Mouse (Mus musculus) frontal cortex, postnatal 36 days (tissue): ENCODE results near the gene Dlgap4.

Source experiments
- DNase-seq, 2 experiments: peaks; one replicate each; pipeline ENCODE4 v3.0.0; 2022; ENCODE audit warnings: low spot score in 2 of 2

Dlgap4 gene

GRCm38 (mm10) chr2:156737976-156738375 lies 124.5 kb downstream of the Dlgap4 start:
- DNase-seq: no peak

- no peak for DNase-seq
Measured at GRCm38 (mm10) chr2:156741265-156741664, 127.8 kb downstream of the Dlgap4 start.

- DNase-seq: no peak
Measured at GRCm38 (mm10) chr2:156741998-156742397, 128.5 kb downstream of the Dlgap4 start.

- no peak for DNase-seq
Measured at GRCm38 (mm10) chr2:156743248-156743647, 129.7 kb downstream of the Dlgap4 start.

- DNase-seq: no peak
Measured at GRCm38 (mm10) chr2:156744414-156744813, 130.9 kb downstream of the Dlgap4 start.

- DNase-seq: no peak
Measured at GRCm38 (mm10) chr2:156747315-156747714, 133.8 kb downstream of the Dlgap4 start.

GRCm38 (mm10) chr2:156749687-156750086 lies 136.2 kb downstream of the Dlgap4 start:
- DNase-seq: no peak

GRCm38 (mm10) chr2:156756937-156757336 lies 143.4 kb downstream of the Dlgap4 start:
- peak in 1 of 2 experiments; percentile 65 for DNase-seq

- no peak for DNase-seq
Measured at GRCm38 (mm10) chr2:156760843-156761505, 147.5 kb downstream of the Dlgap4 start.

- no peak for DNase-seq
Measured at GRCm38 (mm10) chr2:156761521-156762278, 148.2 kb downstream of the Dlgap4 start.

- DNase-seq: peak in 1 of 2 experiments; percentile 58
Measured at GRCm38 (mm10) chr2:156762499-156762898, 149.0 kb downstream of the Dlgap4 start.

- no peak for DNase-seq
Measured at GRCm38 (mm10) chr2:156763101-156763500, 149.6 kb downstream of the Dlgap4 start.

GRCm38 (mm10) chr2:156764022-156764421 lies 150.5 kb downstream of the Dlgap4 start:
- DNase-seq: no peak

- DNase-seq: no peak
Measured at GRCm38 (mm10) chr2:156764747-156765146, 151.2 kb downstream of the Dlgap4 start.

GRCm38 (mm10) chr2:156765593-156765992 lies 152.1 kb downstream of the Dlgap4 start:
- DNase-seq: no peak

GRCm38 (mm10) chr2:156766227-156767019 lies 152.9 kb downstream of the Dlgap4 start:
- no peak for DNase-seq

GRCm38 (mm10) chr2:156767108-156767507 lies 153.6 kb downstream of the Dlgap4 start:
- DNase-seq: no peak

GRCm38 (mm10) chr2:156769274-156769673 lies 155.8 kb downstream of the Dlgap4 start:
- DNase-seq: no peak

- no peak for DNase-seq
Measured at GRCm38 (mm10) chr2:156773470-156773869, 160.0 kb downstream of the Dlgap4 start.

- no peak for DNase-seq
Measured at GRCm38 (mm10) chr2:156774035-156774737, 160.7 kb downstream of the Dlgap4 start.

GRCm38 (mm10) chr2:156774738-156775454 lies 161.4 kb downstream of the Dlgap4 start, which contains the start of gene Myl9:
Gene Myl9, plus strand, starts transcription at chr2:156775420.
- no peak for DNase-seq
